Mouse (Mus musculus) gastrocnemius, adult 2 months (tissue): ENCODE results near the gene Otulin. TPM values are rescaled to one million over a fixed set of nuclear protein-coding genes. Genes with fewer than 3 reads are reported as not detected.

Source experiments
- DNase-seq: peaks from one replicate; pipeline ENCODE4 v3.0.0; 2022
- H3K27ac ChIP-seq: fragments of 200-600 bp; 2 replicates; pipeline ENCODE4 v1.8.1; 2022; ENCODE audit warnings: mild to moderate bottlenecking
- H3K4me3 ChIP-seq: fragments of 200-600 bp; 2 replicates; pipeline ENCODE4 v1.8.1; 2022; ENCODE audit warnings: mild to moderate bottlenecking, moderate library complexity
- CTCF ChIP-seq: fragments of 200-600 bp; IDR thresholded peaks from 2 replicates; pipeline ENCODE4 v1.8.1; 2022; ENCODE audit warnings: antibody characterized with exemption, mild to moderate bottlenecking, moderate library complexity
- intact Hi-C: fragments of 180-260 bp; cut with DNase I; formaldehyde crosslinking; loops from one replicate; pipeline ENCODE4 v1.15.1; 2025
- total RNA-seq, 2 experiments: library from RNA; stranded (reverse); gene quantifications; 2 replicates each; pipeline ENCODE4 v1.2.3; 2021

The Otulin gene
- total RNA-seq, 2 experiments from 2014 or later, result 16.2 to 20.7 TPM

DNA sequence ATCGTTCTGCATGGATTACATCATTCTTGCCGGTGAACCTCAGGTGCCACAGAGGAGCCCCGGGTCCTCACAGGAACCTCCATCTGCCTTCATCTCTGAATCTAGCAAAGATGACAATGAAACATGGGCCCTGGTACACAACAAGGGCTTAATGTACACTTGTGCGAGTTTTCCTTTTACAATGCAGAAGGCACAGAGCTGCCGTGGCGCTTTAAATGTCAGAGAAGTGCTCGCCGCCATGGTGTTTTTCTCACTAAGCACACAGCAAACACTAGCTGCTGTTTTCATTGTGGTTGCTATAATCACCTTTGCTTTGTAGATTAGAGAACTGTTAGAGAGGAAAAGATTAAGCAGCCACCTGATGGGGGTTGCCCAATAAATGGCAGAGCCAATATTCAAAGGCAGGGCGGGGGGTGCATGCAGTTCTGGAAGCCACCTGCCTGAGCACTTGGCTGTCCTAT is 37.5 kb upstream of the Otulin start:
- Histone ChIP-seq H3K27ac (no peak overlapping the region), H3K4me3 (no peak overlapping the region)
- no peak for DNase-seq
- no peak for TF ChIP-seq CTCF
- intact Hi-C loops, result no loop called here

DNA sequence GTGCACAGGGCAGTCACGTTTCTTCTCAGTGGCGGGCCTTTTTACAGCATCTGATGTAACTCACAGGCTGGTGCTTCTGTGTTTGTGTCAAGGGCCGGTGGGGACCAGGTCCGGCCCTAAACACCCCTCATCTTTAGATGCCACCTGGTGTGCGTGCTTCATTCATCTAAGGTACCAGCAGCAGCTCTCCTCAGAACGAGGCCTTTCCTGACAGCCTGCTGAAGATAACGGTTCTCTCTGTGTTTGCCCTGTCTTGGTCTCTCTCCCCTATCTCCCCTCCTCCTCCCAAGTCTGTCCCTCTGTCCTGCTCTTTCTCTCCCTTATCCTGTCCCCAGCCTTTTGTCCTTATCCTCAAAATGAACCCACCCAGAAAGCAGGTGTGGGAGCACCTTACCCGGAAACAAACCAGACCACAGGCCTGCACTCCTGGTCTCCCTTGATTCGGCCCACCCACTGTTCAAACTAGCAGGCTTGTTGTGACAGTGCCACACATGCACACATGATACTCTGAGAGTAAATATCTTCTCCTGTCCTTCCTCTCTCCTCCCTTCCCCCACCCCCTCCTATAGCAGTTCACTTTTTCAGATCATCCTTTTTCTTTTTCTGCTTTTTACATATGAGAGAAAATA is 36.5 kb upstream of the Otulin start:
- TF ChIP-seq CTCF, result no peak
- intact Hi-C loops, result no loop called here
- H3K4me3 ChIP-seq, result no peak overlapping the region
- no peak for DNase-seq
- H3K27ac ChIP-seq, result no peak overlapping the region

- peak; percentile 38 for DNase-seq
- no peak for TF ChIP-seq CTCF
- intact Hi-C loops, result no loop called here
- Histone ChIP-seq H3K27ac (peak overlapping the region; percentile 41), H3K4me3 (peak overlapping the region; percentile 43)
These were observed 35.0 kb upstream of the Otulin start for GRCm38 (mm10) chr15:27665392-27665911.

- DNase-seq, result no peak
- no peak overlapping the region for H3K27ac ChIP-seq
These were observed 33.6 kb upstream of the Otulin start for GRCm38 (mm10) chr15:27664126-27664525.

DNA sequence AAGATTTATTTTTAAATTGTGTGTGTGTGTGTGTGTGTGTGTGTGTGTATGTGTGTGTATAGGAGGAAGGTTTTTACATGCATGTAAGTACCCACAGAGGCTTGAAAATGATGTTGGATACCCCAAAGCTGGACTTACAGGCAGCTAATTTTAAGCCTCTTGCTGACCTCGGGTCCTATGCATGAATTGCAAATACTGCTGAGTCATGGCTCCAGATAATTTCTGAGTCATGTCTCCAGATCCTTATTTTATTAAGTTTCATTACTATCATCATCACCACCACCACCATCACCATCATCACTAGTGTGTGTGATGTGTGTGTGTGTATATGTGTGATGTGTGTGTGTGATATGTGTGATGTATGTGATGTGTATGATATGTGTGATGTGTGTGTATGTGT is 32.2 kb upstream of the Otulin start:
- TF ChIP-seq CTCF, result no peak
- H3K4me3 ChIP-seq, result no peak overlapping the region
- DNase-seq, result no peak
- intact Hi-C loops, result no loop called here
- no peak overlapping the region for H3K27ac ChIP-seq

More at GRCm38 (mm10) chr15:27664126-27664525, 33.6 kb upstream of the Otulin start:
- no peak overlapping the region for H3K4me3 ChIP-seq
- intact Hi-C loops, result no loop called here
- TF ChIP-seq CTCF, result no peak

GRCm38 (mm10) chr15:27661696-27662095 is 31.2 kb upstream of the Otulin start:
- TF ChIP-seq CTCF, result no peak

DNA sequence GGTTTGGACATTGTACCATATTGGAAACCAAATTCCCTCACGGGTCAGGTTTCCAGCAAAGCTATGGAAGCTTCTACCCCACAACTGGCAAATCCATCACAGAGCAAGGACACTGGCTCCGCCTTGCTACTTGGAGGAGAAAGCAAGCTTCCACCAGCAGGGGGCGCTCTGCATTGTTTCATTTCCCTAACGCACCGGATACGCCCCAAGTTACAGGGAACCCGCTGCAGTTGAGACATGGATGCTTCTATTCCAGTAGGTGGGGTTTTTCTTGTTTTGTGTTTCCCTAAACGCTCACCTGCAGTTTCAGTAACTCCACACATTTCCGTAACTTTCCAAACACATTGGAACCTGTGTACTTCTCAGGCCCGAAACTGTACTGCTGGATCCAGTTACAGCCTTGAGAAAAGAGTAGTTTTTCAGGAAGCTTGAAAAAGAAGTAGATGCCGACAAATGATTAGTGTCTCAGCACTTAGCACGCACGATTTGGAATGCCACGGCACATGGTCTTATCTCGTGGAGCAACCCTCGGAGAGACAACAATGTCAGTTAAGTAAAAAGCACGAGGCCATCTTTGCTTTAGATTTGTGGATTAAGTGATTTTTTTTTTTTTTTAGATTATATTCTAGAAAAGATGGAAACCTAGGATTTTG is 29.2 kb upstream of the Otulin start:
- Histone ChIP-seq H3K27ac (no peak overlapping the region), H3K4me3 (peak overlapping the region; percentile 53)
- peak; percentile 88 for DNase-seq
- peak; percentile 94 for TF ChIP-seq CTCF
- intact Hi-C loops, result loop anchor here (5.0 to 10.0 kb wide), 3 partner anchors 58 to 195 kb away; no protein-coding TSS in a partner anchor

More at GRCm38 (mm10) chr15:27661696-27662095, 31.2 kb upstream of the Otulin start:
- H3K4me3 ChIP-seq, result no peak overlapping the region
- DNase-seq, result no peak
- intact Hi-C loops, result no loop called here
- no peak overlapping the region for H3K27ac ChIP-seq

DNA sequence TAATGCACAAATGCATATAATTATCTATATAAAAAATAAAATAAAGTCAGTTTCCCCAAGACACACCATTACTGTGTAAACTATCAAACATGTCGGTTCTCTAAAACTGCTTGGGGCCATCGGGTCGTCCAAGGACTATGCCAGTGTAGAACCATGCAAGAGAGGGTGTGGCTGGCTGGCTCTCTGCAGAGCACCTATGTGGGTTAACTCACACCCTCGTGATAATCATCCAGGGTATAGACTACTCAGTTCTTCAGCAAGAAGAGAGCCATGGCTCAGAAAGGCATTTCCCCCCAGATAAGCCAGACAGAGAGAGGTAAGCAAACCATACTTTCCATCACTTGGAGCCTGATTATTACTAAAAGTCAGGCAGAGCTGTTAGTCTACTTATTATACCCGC is 28.6 kb upstream of the Otulin start:
- TF ChIP-seq CTCF, result no peak
- Histone ChIP-seq H3K4me3 (no peak overlapping the region), H3K27ac (no peak overlapping the region)
- intact Hi-C loops, result loop anchor here (5.0 to 10.0 kb wide), 3 partner anchors 58 to 196 kb away; no protein-coding TSS in a partner anchor
- no peak for DNase-seq

- H3K4me3 ChIP-seq, result no peak overlapping the region
- TF ChIP-seq CTCF, result no peak
- intact Hi-C loops, result loop anchor here (5.0 to 10.0 kb wide), 3 partner anchors 59 to 196 kb away; no protein-coding TSS in a partner anchor
- H3K27ac ChIP-seq, result no peak overlapping the region
- no peak for DNase-seq
These were observed 27.9 kb upstream of the Otulin start for GRCm38 (mm10) chr15:27658356-27658755.

GRCm38 (mm10) chr15:27657866-27658265 is 27.4 kb upstream of the Otulin start:
- TF ChIP-seq CTCF, result no peak
- DNase-seq, result no peak
- intact Hi-C loops, result loop anchor here (5.0 to 10.0 kb wide), 3 partner anchors 59 to 197 kb away; no protein-coding TSS in a partner anchor
- Histone ChIP-seq H3K4me3 (no peak overlapping the region), H3K27ac (no peak overlapping the region)

DNA sequence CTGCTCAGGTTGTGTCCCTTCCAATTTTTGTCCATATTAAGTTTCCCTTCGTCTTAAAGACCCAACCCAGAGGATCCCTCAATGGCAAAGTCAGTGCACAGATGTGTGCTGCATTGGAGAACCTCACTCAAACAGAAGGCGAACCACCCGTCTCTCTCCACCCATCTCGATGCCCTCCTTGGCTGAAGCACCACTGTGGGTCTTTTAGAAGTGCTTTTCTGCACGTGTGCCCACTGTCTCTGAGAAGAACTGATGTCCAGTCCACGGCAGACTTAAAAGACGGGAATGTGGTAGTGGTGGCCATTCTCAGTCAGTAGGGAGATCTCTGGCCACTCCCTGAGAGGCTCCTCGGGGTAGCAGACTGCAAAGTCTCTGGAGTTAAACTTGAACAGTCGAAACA is 26.1 kb upstream of the Otulin start:
- H3K27ac ChIP-seq, result no peak overlapping the region
- no peak overlapping the region for H3K4me3 ChIP-seq
- TF ChIP-seq CTCF, result no peak
- DNase-seq, result no peak
- intact Hi-C loops, result loop anchor here (5.0 to 10.0 kb wide), 3 partner anchors 61 to 198 kb away; no protein-coding TSS in a partner anchor

GRCm38 (mm10) chr15:27655015-27655414 is 24.5 kb upstream of the Otulin start:
- intact Hi-C loops, result loop anchor here (5.0 to 10.0 kb wide), 3 partner anchors 62 to 200 kb away; no protein-coding TSS in a partner anchor
- no peak overlapping the region for H3K4me3 ChIP-seq
- no peak for TF ChIP-seq CTCF
- peak; percentile 51 for DNase-seq
- no peak overlapping the region for H3K27ac ChIP-seq

DNA sequence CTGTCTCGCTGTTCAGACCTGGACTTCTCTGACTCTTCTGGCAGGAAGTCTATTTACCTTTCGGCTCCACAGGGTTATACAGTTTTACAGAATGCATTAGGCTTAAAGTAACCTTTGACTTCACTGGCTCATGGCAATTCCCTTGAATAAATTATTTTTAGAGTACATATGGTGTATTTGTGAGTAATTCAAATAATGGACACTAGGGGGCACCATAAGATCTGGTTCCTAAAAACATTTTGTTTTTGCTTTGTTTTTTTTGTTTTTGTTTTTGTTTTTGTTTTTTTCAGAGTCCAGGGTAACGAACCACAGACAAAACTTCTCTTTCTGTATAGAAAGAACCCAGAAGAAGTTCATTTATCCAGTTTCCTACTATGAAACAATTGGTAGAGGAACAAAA is 17.2 kb upstream of the Otulin start:
- Histone ChIP-seq H3K27ac (no peak overlapping the region), H3K4me3 (no peak overlapping the region)
- peak; percentile 62 for TF ChIP-seq CTCF
- no peak for DNase-seq
- intact Hi-C loops, result no loop called here
